Mouse (Mus musculus) bone marrow, adult 2 months (tissue): ENCODE measurements around the gene Atp8a1.

Source experiments
- CTCF ChIP-seq: fragments of 200-500 bp; IDR thresholded peaks from 2 replicates; pipeline ENCODE4 v1.5.1; 2011; ENCODE audit warnings: low read length, control low read depth; ENCODE audit not compliant: control insufficient read depth, insufficient read depth
- POLR2A ChIP-seq: fragments of 200-500 bp; IDR thresholded peaks from 2 replicates; pipeline ENCODE4 v1.6.1; 2011; ENCODE audit warnings: low read depth, mild to moderate bottlenecking, control low read depth, low read length, borderline replicate concordance; ENCODE audit not compliant: control insufficient read depth

- TF ChIP-seq CTCF (no peak), POLR2A (no peak)
Measured at GRCm38 (mm10) chr5:67727755-67728154, 119.5 kb downstream of the Atp8a1 start.
